Comparison of ENCODE assay signal across 15 mouse cellular contexts in the genomic region with DNA sequence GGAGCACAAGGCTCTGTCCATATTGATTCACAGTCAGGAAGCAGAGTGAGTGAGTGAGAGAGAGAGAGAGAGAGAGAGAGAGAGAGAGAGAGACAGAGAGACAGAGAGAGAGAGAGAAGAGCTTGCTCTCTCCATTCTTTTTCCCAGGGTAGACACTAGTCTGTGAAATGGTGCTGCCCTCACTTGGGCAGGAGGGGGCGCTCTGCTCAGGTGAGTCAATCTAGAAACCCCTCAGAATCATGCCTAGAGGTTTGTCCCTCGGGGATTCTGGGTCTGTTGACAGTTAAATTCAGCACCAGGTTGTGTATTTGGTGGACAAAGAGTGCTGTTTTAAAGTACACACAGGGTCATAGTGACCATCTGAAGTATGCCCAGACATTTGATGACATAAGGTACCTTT. TPM values are rescaled to one million over a fixed set of nuclear protein-coding genes. Genes with fewer than 3 reads are reported as not detected.
DNase-seq lines count a peak whose midpoint lies in the region; ATAC-seq and TF ChIP-seq lines count a peak whose summit lies in the region.
"Had no signal": no experiment of that assay in that cellular context is flagged by ENCODE, and none has a peak within 500 bp of the region (broad histone marks: within the 10 kb centered on the region; RNA-seq: fewer than 3 reads in every experiment).

No protein-coding gene starts in this region.

- H3K4me1 ChIP-seq in embryonic facial prominence, embryonic 11.5 days (ENCODE audit: control insufficient read depth, insufficient read depth, low read length): no peaks in the 10 kb centered on the region
- no peaks in the 10 kb centered on the region for H3K4me1 ChIP-seq in embryonic facial prominence, embryonic 10.5 days
- no peaks in the 10 kb centered on the region for H3K4me1 ChIP-seq in midbrain, embryonic 14.5 days (ENCODE audit: control insufficient read depth, insufficient read depth, low read length)
- no peaks in the 10 kb centered on the region for H3K4me1 ChIP-seq in midbrain, embryonic 13.5 days (replicated peaks)
- H3K4me1 ChIP-seq: forebrain, embryonic 15.5 days had no signal

- no peak overlapping the region for H3K9ac ChIP-seq in embryonic facial prominence, embryonic 11.5 days (replicated peaks; ENCODE audit: low read length)
- no peak overlapping the region for H3K9ac ChIP-seq in midbrain, embryonic 14.5 days (replicated peaks; ENCODE audit: low read length)
- no peak overlapping the region for H3K9ac ChIP-seq in midbrain, embryonic 13.5 days (replicated peaks)
- H3K9ac ChIP-seq: forebrain, embryonic 15.5 days had no signal

- peak; percentile 34; the same call in 1 of the 2 replicates for TF ChIP-seq CTCF in brain, embryonic 14.5 days (IDR thresholded peaks at IDR 0.05; ENCODE audit: borderline replicate concordance, extremely low read depth, insufficient read depth, insufficient read length)

- ATAC-seq in embryonic facial prominence, embryonic 11.5 days (replicated peaks; ENCODE audit: insufficient number of reproducible peaks, low FRiP score, low TSS enrichment, low read depth): no peak
- ATAC-seq in midbrain, embryonic 14.5 days (ENCODE audit: low FRiP score, low TSS enrichment): no peak
- ATAC-seq in midbrain, embryonic 13.5 days: no peak
- ATAC-seq: forebrain, embryonic 15.5 days had no signal

- no peaks in the 10 kb centered on the region for H3K9me3 ChIP-seq in embryonic facial prominence, embryonic 11.5 days (replicated peaks; ENCODE audit: control insufficient read depth, low read length)
- H3K9me3 ChIP-seq in embryonic facial prominence, embryonic 10.5 days: no peaks in the 10 kb centered on the region
- no peaks in the 10 kb centered on the region for H3K9me3 ChIP-seq in midbrain, embryonic 14.5 days (ENCODE audit: control insufficient read depth, low read length)
- no peaks in the 10 kb centered on the region for H3K9me3 ChIP-seq in midbrain, embryonic 13.5 days
- H3K9me3 ChIP-seq: forebrain, embryonic 15.5 days had no signal

- peaks cover 4% of the 10 kb centered on the region for H3K36me3 ChIP-seq in embryonic facial prominence, embryonic 11.5 days (replicated peaks; ENCODE audit: control insufficient read depth, insufficient read depth, low read depth, low read length)
- H3K36me3 ChIP-seq in embryonic facial prominence, embryonic 10.5 days (replicated peaks): peaks cover 64% of the 10 kb centered on the region
- peaks cover 46% of the 10 kb centered on the region for H3K36me3 ChIP-seq in midbrain, embryonic 14.5 days (ENCODE audit: control insufficient read depth, insufficient read depth, low read length)
- peaks cover 51% of the 10 kb centered on the region for H3K36me3 ChIP-seq in midbrain, embryonic 13.5 days

- H3K27ac ChIP-seq in embryonic facial prominence, embryonic 11.5 days (replicated peaks; ENCODE audit: low read depth, low read length): no peak overlapping the region
- no peak overlapping the region for H3K27ac ChIP-seq in embryonic facial prominence, embryonic 10.5 days (replicated peaks)
- no peak overlapping the region for H3K27ac ChIP-seq in midbrain, embryonic 14.5 days (replicated peaks; ENCODE audit: low read depth, low read length)
- no peak overlapping the region for H3K27ac ChIP-seq in midbrain, embryonic 13.5 days
- H3K27ac ChIP-seq: forebrain, embryonic 15.5 days had no signal

- H3K27me3 ChIP-seq in embryonic facial prominence, embryonic 11.5 days (ENCODE audit: control insufficient read depth, insufficient read depth, low read length): no peaks in the 10 kb centered on the region
- no peaks in the 10 kb centered on the region for H3K27me3 ChIP-seq in embryonic facial prominence, embryonic 10.5 days (replicated peaks; ENCODE audit: low read depth, poor library complexity, severe bottlenecking)
- no peaks in the 10 kb centered on the region for H3K27me3 ChIP-seq in midbrain, embryonic 14.5 days (ENCODE audit: control insufficient read depth, insufficient read depth, low read length)
- no peaks in the 10 kb centered on the region for H3K27me3 ChIP-seq in midbrain, embryonic 13.5 days
- H3K27me3 ChIP-seq: forebrain, embryonic 15.5 days had no signal

- no peak overlapping the region for H3K4me3 ChIP-seq in embryonic facial prominence, embryonic 11.5 days (ENCODE audit: low read depth, low read length)
- no peak overlapping the region for H3K4me3 ChIP-seq in embryonic facial prominence, embryonic 10.5 days
- no peak overlapping the region for H3K4me3 ChIP-seq in midbrain, embryonic 14.5 days (replicated peaks; ENCODE audit: low read depth, low read length)
- H3K4me3 ChIP-seq in midbrain, embryonic 13.5 days (replicated peaks): no peak overlapping the region
- H3K4me3 ChIP-seq: forebrain, embryonic 15.5 days had no signal

- peak; percentile 8 for DNase-seq in embryonic facial prominence, embryonic 11.5 days (ENCODE audit: low spot score)
- no peak for DNase-seq in embryonic facial prominence, embryonic 10.5 days (ENCODE audit: low spot score)
- peak; percentile 16 for DNase-seq in midbrain, embryonic 14.5 days
- no peak for DNase-seq in brain, embryonic 14.5 days (ENCODE audit: low read depth)
- peak; percentile 18 for DNase-seq in naive thymus-derived CD4-positive, alpha-beta T cell, adult 2 months (ENCODE audit: low read depth)
- DNase-seq in cerebellum, adult 11-12 months: no peak
- DNase-seq in gastrocnemius, adult 8-10 months (ENCODE audit: low spot score in 2 of 2): no peak
- DNase-seq: adrenal gland, postnatal 36 days; cerebellum, postnatal 10 days; heart, postnatal 36 days; kidney, postnatal 14 days; lung, postnatal 14 days had no signal

- H3K4me2 ChIP-seq in embryonic facial prominence, embryonic 11.5 days (ENCODE audit: low read depth, low read length): no peak overlapping the region
- H3K4me2 ChIP-seq in midbrain, embryonic 14.5 days (ENCODE audit: low read length): no peak overlapping the region
- H3K4me2 ChIP-seq in midbrain, embryonic 13.5 days (replicated peaks): no peak overlapping the region
- H3K4me2 ChIP-seq: forebrain, embryonic 15.5 days had no signal

- TF ChIP-seq POLR2A in brain, embryonic 14.5 days (IDR thresholded peaks at IDR 0.05; ENCODE audit: borderline replicate concordance, extremely low read depth, insufficient read depth, insufficient read length, poor library complexity, severe bottlenecking): no peak

- 57% methylated on average over 2 of the region's 2 CpGs for WGBS in embryonic facial prominence, embryonic 11.5 days
- 46% methylated on average over 2 of the region's 2 CpGs for WGBS in embryonic facial prominence, embryonic 10.5 days
- WGBS in midbrain, embryonic 14.5 days: 51% methylated on average over 2 of the region's 2 CpGs
- WGBS in midbrain, embryonic 13.5 days: 54% methylated on average over 2 of the region's 2 CpGs

RNA-seq across cellular contexts. Expression of gene Myo3b, which starts 48.3 kb away (rescaled TPM):
- 0.06 and 0.07 TPM in 2 replicates for polyA plus RNA-seq in embryonic facial prominence, embryonic 11.5 days (2014; fragmentation: Nextera tagmentation; extraction: Ambion mirVana)
- polyA plus RNA-seq in embryonic facial prominence, embryonic 10.5 days (2016; fragmentation: Nextera tagmentation; extraction: Ambion mirVana): 0.04 and 0.08 TPM in 2 replicates
- polyA plus RNA-seq in midbrain, embryonic 14.5 days (2014; fragmentation: Nextera tagmentation; extraction: Ambion mirVana): 0.28 and 0.43 TPM in 2 replicates
- polyA plus RNA-seq in midbrain, embryonic 13.5 days (2015; fragmentation: Nextera tagmentation; extraction: Ambion mirVana): 0.17 and 0.19 TPM in 2 replicates
- 0.33 and 0.46 TPM in 2 replicates for polyA plus RNA-seq in brain, embryonic 14.5 days (2012; rRNA removed)
- not detected for total RNA-seq in gastrocnemius, adult 8-10 months (2022)
- total RNA-seq: adrenal gland, postnatal 36 days; granulocyte monocyte progenitor cell, adult 5-6 weeks had no signal

Comparison
In these comparisons a context has a peak if more than half of its experiments do, and no peak if none do; other contexts are left out.
1. DNase-seq: peak in embryonic facial prominence, embryonic 11.5 days (single experiment), midbrain, embryonic 14.5 days (single experiment) and naive thymus-derived CD4-positive, alpha-beta T cell, adult 2 months (single experiment); none in embryonic facial prominence, embryonic 10.5 days (single experiment), brain, embryonic 14.5 days (single experiment), cerebellum, adult 11-12 months (single experiment) and gastrocnemius, adult 8-10 months (0 of 2).